Mouse (Mus musculus): ENCODE results near the gene Ptprm.

The Ptprm gene

DNA sequence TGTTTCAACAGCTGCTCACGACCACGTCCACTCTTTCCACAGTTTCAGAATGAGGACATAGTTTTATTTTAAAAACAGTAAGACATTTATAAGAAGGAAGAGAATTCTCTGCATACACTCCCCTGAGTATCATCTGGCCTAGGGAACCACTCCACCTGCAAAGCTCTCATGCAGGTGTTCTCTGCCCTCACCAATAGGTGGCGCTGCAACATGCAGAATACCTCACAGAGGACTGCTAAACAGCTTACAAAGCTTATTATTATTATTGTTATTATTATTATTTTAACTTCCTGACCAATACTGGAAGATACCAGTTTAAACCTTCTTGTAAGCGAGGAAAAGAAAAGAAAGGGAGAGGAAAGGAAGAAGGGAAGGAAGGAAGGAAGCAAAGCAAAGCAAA is 673.6 kb downstream of the Ptprm start:
- peak in 1 of 2 experiments; percentile 46 for DNase-seq (ENCODE audit: low spot score in 2 of 2)

DNA sequence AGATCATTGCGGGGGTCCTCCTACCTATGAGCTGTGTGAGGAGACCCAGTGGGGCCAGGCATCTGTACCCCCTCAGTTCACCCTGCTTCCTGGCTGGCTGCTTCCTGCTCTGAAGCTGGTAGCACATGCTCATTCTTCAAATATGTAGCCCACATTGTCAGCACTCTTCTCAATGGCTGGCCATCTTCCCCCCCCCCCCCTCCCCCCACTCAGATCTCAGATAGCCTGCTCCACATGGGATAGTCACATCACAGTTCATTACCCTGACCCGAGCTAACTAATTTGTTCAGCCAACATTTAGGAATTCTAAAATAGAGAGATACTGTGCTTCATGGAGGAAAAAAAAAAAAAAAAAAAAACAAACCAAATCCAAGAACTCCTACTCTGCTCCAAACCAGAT is 679.6 kb downstream of the Ptprm start:
- DNase-seq (ENCODE audit: low spot score in 2 of 2) = no peak

DNA sequence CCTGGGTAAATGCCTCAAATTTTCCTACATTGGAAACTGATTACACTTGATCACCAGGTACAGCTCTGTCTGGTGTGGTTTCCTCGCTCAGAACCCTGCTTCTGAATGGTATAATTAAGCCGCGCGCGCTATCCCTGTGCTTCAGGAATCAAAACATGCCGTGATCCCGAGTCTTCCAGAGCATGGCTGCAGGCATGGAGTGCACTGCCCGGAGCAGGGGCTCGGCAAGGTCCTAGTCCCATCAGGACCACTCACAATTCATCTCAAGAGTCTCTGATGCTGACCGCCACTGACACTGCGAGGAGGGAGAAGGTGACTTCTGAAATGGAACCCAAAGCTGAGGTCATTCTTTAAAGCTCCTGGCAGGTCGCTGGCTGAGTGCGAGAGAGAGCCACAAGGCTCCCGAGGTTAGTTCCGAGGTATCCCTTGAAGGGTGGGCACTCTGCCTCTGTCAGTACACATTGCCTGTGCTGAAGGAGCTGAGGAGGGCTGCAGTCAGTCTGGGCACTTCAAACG is 682.5 kb downstream of the Ptprm start:
- DNase-seq (ENCODE audit: low spot score in 2 of 2) = no peak

DNA sequence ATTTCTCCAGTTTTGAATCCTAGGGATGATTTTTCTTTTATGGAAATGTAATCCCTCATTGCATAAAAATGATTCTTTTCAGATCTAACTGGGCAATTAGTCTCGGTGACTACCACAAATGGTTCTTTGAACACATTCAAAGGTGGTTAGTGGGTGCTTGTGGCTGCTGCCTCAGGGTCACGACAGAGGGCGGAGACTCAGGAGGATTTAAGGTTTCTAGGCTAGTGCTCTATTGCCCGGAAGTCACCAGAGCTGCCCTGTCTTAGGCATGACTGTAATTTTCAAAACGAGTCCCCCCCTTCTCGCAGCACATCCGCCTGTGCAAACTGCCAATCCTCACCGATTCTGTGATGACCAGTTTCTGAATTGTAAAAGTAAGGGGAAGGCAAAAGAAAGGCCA is 683.0 kb downstream of the Ptprm start:
- DNase-seq (ENCODE audit: low spot score in 2 of 2) = no peak

DNA sequence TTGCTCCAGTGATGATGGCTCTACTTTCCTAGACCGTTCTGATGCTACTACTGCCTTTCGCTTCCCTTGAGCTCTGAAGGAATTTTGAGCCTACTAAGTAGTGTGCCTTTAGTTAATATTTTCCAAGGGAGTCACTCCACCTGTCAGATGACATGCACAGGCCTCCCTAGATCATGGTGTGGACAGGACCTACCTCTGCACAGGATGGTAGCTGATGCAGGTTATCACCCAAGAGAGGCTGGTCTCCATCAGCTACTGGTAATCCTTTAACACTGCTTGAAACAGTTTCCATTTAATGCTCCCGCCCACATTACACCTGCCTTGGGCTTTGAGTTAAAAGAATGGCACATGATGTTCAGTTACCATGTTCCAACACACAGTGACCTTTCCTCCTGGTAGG is 688.5 kb downstream of the Ptprm start:
- no peak for DNase-seq (ENCODE audit: low spot score in 2 of 2)

DNA sequence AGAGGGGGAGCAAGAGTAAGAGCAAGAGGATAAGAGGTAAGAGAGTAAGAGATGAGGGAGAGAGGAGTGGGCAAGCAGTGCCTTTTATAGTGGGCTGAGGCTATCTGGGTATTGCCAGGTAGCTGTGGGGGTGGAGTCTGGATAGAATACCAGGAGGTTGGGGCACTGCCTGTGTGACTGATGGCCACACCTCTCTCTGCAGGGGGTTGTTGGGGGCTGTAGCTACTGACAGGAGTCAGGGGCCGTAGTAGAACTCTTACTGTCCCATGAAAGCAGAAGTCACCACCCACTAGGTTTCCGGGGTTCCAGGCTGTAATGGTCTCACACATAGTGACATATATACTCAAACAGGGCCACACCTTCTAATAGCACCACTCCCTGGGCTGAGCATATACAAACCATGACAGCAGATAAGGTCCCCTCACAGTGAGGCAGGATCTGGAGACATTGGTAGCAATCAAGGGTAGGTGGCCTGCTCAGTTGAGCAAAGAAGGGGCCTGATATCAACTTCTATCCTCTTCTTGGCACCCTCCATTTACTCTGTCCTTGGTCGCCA is 689.0 kb downstream of the Ptprm start:
- DNase-seq (ENCODE audit: low spot score in 2 of 2) = no peak

DNA sequence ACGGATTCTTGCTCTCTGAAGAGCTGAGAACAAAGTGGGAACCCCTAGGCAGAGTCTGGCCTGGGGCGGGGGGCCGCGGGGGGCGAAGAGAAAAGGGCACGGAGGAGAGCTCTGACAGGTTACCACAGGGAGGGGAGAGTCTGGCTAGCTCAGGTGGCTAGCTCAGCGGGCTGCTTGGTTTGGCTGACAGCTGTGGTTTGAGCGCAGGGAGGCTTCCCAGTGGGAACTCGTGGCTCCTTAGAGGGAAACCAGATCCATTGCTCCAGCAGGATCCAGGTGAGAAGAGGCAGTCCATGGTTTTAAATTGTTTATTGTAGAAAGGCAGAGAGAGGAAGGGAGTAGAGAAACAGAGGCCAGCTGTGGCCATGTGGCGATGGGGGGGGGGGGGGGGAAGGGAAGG is 689.5 kb downstream of the Ptprm start:
- DNase-seq (ENCODE audit: low spot score in 2 of 2) = no peak

DNA sequence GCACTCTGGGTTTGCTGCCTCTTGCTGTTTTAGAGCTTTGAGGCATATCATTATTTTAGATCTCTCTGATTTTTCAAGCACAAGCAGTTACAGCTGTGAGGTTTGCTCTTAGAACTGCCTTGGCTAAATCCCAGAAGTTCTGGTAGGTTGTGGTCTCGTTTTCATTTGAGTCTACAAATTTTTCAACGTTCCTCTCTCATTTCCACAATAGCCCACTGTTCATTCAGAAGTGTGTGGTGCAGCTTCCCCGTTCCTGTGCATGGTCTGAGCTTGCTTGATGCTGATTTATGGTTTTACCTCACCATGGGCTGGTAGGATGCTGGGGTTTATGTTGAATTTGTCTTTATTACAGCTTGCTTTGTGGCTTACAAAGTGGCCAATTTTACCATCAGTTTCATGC is 695.0 kb downstream of the Ptprm start:
- no peak for DNase-seq (ENCODE audit: low spot score in 2 of 2)

DNA sequence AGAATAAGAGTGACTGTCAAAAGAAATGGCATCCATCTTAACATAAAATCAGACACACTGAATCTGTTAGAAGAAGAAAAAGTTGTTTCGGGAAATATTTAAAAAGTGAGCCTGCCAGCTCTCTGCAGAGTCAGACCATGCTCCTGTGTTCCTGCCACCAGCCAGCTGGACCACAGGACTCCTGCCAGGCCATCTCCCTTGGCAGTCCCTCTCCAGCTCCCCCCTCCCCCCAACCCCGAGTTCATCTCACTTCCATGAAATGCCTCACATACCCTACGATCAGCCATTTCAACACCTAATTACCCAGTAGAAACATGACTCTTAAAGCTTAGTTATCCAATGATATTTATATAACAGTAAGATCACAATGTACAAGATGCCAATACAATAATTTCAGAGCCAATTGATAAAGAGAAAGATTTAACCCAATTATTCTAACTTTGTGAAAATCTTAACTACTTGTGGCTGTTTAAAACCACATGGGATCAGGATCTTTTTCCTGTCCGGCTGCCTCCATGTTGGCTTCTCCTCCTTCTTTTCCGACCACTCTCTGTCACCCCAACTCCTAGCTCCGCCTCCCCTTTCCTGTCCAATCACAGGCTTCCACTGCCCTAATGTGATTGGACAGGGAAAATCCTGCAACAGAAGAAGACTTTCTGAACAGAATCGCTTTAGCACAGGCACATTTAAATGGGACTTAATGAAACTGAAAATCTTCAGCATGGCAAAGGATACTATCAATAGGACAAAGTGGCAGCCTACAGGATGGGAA is 716.1 kb downstream of the Ptprm start:
- no peak for DNase-seq (ENCODE audit: low spot score in 2 of 2)

DNA sequence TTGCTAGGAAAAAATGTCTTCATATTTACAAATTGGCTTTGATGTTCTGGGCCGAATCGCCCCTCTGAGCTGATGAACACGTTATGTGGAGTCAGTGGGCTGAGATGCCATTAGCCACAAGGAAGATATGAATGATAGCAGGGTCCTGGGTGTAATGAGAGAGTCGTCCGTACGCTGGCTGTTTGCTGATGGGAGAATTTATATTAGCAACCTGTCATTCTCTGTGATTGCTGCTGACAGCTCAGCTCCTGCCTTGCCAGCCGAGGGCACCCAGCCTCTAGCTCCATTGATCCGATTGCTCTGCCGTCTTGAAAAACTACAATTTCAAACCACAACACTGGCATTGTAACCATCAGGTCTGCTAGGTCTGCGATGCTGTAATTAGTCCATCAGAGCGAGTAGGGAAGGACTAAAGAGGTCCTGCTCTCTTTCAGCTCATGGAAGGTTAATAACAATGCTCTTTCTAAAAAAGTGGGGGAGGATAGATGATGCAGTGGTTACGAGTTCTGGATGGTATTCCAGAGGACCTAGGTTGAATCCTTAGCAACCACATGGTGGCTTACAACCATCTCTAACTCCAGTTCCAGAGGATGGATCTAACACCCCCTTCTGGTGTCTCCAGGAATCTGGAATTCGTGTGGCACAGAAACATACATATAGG is 734.1 kb downstream of the Ptprm start:
- no peak for DNase-seq (ENCODE audit: low spot score in 2 of 2)

DNA sequence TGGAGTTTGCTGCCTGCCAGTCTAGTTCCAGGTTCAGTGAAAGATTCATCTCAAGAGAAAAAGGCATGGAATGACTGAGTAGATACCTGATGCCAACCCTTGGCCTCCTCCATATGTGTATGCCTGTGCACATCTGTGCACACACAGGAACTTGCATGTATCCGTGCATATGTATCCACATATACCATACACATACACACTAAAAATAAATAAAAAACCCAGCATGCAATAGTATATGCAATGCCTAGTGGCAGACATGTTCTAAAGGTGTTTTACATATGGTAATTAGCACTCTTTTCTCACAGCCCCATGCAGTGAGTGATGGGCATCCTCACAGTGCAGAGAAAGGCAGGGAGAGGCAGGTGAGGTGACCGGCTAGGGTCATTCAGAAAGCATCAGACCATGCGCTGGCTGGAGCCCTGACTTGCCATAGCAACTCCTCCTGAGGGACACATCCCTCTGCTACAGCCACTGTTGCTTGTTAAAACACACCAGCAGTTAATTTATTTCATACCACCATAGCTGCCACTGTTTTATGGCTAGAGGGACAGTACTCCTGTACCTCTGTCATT is 734.9 kb downstream of the Ptprm start:
- no peak for DNase-seq (ENCODE audit: low spot score in 2 of 2)

All from urinary bladder, postnatal 36 days (tissue).